Mouse (Mus musculus): ENCODE results near the gene Tenm2. TPM values are rescaled to one million over a fixed set of nuclear protein-coding genes. Genes with fewer than 3 reads are reported as not detected.

Gene Tenm2
- total RNA-seq, 4 experiments from 2014 or later, result 143 to 181 (median 156) TPM

DNA sequence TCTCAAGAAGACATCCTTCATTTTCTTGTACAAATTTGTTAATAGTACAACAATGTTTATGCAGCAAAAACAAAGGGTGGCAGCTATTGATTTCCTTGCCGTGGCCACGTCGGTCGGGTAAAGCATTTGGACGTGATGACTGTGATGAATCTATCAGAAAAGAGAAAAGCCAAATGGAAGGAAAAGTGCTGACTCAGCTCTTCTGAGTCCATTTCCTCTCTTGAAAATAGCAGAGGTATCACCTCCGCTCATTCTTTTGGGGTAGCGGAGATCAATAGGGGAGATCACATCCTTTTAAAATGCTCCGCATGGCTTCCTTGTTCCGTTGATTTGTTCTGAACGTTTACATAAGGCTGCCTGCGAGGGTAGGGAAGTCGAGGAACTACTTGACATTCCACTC is 1090.7 kb downstream of the Tenm2 start:
- DNase-seq (ENCODE audit: low spot score in 2 of 2), result no peak

DNA sequence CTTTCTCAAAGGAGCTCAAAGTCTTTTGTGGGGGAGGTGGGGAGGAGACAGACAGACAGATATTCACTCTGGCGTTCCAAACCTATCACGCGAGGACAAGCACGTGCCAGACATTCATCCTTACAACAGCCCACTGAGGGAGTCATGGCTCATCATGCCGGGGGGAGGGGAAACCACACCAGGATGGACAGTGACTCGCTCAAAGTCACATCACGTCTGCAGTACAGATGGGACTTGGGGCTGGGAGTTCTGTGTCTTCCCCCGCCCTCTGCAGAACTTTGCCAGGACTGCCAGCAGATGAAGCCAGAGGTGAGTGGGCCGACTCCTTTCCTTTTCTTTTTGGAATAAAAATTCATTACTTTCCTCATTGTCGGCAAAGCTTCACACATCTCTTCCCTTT is 1095.4 kb downstream of the Tenm2 start:
- DNase-seq (ENCODE audit: low spot score in 2 of 2), result no peak

DNA sequence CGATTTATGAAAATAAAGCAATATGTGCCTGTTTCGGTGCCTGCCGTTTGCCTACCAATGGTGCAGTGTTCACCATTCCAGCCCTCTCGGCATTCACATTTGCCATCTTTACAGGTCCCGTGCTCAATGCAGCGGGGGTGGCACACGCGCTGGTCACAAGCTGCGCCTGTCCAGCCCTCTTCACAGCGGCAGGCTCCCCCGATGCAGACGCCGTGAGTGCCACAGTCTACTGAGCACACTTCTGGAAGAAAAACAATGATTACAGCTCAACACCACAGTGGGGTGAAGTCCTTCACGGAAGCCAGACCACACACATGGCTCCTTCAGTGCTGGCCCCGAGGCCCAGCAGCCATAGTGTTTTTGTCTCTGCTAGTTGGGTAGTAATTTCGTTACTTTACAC is 1096.2 kb downstream of the Tenm2 start:
- no peak for DNase-seq (ENCODE audit: low spot score in 2 of 2)

DNA sequence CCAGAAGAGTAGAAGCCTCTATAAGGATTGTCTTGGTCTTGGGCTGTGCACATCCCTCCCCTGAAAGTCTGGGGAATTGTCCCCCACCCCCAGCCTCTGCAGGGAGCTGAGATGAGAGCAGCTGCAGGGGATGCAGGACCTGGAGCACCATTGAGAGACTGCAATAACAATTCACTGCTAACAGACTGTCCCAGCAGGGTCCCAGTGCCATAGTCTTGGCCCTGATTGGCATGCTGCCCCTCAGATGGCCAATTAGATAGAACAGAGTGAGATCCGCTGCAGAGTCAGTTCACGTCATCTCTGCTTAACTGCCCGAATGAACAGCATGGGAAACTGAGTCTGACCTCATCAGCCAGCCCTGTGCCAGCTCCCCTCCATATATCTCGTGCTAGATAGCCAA is 1097.9 kb downstream of the Tenm2 start:
- DNase-seq (ENCODE audit: low spot score in 2 of 2), result no peak

DNA sequence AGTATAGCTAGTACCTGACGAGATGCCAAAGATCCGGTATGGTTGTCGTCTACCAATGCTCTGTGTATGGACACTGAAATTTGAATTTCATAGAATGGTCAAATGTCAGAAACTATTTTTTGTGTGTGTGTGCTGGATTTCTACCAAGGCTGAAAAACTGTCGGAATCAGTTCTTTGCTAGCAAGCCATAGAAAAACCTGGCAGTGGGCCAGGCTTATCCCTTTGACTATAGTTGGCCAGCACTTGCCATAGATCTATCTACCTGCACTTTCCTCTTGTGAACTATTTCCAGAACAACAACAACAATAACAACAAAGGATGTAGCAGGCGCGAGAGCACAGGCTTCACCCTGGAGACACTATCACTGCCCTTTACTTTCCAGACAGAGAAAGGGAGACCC is 1098.5 kb downstream of the Tenm2 start:
- no peak for DNase-seq (ENCODE audit: low spot score in 2 of 2)

DNA sequence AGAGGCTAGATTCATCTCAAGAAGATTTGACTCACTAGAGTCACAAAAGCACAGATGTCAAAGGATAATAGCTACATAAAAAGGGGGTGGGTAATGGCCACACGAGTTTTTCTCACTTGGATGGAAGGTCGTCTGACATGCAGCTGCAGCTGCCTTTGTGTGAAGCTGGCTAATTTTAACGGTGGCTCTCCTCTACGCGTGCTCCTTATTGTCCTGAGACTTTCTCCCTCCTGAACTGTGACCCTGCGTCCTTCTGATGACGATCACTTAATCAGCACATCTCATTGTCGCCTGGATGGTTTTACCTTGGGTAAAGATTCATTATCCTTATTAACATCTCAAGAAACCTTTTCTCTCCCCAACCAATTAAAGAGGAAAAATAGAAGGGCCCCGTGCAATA is 1101.1 kb downstream of the Tenm2 start:
- no peak for DNase-seq (ENCODE audit: low spot score in 2 of 2)

DNA sequence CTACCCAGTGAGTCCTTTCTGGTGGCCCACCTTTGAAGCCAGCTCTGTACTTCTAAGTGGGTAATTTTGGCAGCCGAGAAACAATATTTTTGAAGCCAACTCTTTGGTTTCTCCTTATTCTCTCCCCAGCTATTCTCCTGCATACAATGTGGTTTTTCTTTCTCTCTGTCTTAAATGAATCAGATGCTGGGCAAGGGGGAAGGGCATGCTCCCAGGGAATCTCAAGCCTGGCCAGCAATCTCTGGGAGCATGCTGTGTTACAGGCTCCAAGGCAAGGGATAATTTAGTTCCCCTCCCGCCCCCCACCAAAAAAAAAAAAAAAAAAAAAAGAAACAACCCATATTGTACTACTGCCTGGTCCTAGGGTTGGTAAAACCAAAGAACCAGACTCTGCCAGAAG is 1112.5 kb downstream of the Tenm2 start:
- DNase-seq (ENCODE audit: low spot score in 2 of 2), result no peak

DNA sequence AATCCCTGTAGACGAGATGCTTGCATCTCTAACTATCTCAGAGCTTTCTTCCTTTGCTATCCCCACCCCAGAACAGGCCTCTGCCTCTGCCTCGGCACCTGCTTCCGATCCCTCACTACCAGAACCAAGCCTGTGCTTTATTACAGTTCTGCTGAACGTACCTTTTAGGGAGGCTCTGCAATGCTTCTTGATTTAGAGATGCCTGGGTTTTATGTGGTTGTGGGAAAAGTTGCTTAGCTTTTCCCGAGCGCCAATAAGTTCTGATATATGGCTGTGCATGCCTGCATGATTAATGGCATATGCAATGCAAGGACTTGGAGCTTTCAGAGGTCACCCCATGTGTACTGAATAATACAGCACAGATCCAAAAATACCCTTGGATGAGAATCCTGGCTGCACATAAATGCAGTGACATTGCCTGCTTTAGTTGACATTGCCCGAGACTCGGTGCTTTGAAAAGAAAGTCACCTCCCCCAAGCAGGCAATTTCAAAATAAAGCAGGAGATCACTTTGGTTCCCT is 1114.3 kb downstream of the Tenm2 start:
- no peak for DNase-seq (ENCODE audit: low spot score in 2 of 2)

DNA sequence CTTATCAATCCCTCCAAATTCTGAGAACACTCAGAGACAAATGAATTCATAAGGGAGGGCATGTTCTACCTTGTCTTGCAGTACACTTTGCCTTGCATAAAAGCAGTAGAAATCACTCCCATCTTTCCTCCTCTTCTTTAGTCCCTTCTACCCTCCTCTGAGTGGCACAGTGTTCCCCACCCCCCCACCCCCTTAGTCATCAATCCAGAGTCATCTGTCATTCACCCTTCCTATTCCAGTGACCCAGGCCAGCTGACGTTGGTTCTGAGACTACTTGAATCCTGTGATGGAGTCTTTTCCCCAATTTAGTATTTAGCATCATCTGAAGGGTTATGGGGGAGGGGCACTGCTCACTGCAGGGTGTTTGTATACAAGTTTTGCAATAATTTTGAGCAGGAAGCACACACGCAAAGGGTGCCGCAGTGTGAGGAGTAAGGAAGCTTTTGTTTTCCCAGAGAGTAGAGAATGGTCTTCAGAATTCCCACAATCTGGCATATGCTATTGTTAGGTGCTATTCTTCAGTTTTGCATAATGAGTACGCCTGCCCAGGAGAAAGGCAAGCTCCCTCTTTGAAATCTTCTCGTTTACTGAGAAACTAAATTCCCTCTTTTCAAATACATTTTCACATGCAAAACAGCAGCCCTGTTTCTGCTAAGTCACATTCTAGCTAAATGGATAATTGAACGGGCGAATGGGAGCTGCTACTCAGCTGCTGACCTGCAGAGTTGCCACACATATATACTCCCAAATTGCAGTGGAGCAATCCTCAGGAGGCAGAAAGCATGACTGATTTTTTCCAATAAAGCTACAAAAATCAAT is 1115.0 kb downstream of the Tenm2 start:
- no peak for DNase-seq (ENCODE audit: low spot score in 2 of 2)

DNA sequence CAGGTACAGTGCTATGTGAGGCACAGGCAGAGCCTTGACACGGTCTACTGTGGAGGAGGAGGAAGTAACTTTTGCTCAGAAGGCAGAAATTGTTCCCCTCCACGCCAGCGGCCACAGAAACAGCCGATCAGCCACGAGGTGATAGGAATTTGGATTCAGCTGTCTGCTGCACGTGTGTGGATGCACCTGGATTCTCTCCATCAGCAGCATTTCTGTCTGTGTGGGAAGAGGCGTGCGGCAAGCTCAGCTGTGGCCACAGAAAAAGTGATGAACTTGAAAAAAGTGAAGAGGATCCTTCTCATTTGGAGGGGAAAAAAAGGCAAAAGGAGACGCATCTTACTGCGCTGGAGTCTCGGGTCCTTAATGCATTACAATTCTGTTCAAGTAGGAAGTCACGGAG is 1122.4 kb downstream of the Tenm2 start:
- DNase-seq (ENCODE audit: low spot score in 2 of 2), result no peak

DNA sequence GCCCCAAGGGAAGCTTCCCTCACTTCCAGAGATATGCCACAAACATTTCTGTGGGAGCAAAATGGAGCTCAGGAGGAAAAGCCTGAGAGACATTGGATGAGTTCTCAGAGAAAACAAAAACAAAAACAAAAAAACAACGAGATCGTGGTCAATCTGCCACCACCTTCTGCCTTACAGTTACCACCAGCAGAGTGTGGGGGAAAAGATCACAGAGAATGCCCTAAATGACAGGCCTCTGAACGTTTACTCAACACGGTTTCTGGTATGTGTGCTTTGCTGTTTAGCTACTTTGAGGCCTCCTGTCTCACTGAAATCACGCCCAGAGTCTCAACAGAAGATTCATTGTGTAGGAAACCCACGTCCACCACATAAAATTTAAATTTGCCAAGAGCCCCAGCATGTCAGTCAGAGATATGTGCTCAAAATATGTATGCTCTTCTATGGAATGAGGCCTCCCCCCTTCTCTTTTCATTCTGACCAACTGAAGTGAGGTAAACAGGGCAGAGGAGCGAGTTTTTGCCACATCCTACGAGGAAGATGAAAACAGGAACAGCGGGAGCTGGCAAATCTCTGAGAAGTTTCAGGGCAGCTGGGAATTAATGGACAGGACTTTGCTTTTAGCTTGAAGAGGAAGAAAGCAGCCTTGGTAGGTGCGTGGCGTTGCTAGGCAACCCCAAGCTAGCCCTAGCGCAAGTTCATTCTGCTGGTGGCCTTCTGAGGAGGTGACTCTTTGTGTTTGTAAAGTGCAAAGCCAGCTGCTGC is 1126.6 kb downstream of the Tenm2 start:
- peak in 1 of 2 experiments; percentile 45 for DNase-seq (ENCODE audit: low spot score in 2 of 2)

DNA sequence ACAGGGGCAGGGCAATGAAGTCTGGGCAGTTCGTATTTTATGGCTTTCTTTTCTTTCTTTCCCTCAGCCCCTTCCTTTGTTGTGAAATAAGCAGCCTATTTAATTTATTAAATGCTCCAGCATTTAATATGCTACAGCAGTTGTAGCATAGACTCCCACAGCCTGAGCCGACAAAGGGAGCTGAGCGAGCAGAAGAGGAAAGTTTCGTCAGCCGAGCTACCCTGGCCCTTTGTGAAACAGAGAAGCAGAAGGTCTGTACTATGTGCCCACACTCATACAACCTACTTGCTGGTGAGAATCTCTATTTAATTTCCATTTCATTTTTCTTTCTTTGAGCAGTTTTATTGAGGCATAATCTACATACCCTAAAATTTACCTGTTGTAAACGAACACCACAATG is 1127.9 kb downstream of the Tenm2 start:
- DNase-seq (ENCODE audit: low spot score in 2 of 2), result no peak

DNA sequence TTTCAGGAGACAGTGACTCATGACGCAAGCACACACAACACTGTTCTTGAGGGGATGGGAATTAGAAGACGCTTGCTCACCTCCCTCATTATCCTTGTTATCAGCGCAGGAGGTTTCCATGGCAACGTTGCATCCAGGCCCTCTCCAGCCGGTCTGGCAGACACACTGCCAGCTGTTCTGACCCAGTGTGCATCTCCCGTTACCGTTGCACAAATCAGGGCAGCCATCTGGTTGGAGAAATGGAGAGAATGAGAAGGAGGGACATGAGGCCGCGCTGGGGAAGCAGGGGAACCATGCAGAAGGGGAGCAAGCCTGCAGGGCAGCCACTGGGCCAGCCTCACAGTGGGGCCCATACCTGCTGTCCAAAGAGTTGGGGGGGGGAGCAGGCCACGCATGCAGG is 1129.1 kb downstream of the Tenm2 start:
- DNase-seq (ENCODE audit: low spot score in 2 of 2), result peak; percentile 48 to 53

DNA sequence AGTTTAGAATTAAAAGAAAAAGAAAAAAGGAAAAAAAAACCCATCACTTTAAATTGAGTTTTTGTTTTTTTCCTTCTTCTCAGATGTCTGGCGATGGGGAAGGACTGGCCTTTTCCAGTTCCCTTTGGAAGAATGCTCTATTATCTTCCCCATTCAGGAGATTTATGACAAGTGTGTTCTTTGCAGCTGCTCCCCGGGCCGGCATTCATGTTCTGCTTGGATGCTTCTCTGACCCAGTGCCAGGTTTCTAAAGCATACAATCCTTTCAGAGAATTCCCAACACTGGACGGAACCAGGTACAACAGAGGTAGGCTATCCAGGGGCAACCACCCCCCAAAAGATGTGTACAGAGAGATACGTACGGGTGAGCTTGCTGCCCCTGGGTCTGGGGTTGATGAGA is 1132.2 kb downstream of the Tenm2 start:
- no peak for DNase-seq (ENCODE audit: low spot score in 2 of 2)

DNA sequence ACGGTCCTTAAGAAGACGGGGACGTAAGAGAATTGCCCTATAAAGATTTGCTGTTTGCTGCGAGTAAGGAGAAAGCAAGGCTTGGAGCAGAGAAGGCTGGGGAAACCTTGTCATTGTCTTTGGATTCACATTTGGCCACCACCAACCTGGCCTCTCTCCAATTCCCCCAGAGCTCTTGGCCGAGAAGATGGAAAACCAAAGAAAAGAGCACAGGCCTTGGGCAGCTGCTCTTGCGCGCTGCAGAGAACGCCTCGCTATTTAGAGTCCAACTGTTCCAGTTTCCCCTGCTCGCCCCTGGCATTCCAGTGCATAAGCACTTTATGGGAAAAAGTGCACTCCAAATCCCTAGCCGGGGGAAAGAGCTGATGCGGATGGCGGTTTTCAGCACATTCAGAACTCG is 1139.5 kb downstream of the Tenm2 start:
- peak; percentile 58 to 68 for DNase-seq (ENCODE audit: low spot score in 2 of 2)

DNA sequence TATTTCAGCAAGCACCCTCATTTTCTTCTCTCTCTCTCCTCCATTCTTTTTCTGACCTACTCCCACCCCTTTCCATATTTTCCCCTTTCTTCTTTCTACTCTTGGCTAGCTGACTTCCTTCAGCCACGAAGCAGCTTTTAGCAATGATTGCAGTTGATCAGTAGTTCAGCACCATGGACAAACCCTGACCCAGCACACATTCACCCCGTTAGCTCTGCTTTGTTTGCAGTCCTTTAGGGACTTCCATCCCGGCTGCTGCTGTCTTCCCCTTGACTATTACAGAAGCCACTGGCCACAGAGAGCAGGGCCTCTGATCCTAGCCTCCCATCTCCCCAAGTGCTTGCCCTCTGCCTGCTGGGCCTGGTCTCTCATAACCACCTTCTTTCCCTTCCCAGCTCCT is 1145.6 kb downstream of the Tenm2 start:
- DNase-seq (ENCODE audit: low spot score in 2 of 2), result no peak

DNA sequence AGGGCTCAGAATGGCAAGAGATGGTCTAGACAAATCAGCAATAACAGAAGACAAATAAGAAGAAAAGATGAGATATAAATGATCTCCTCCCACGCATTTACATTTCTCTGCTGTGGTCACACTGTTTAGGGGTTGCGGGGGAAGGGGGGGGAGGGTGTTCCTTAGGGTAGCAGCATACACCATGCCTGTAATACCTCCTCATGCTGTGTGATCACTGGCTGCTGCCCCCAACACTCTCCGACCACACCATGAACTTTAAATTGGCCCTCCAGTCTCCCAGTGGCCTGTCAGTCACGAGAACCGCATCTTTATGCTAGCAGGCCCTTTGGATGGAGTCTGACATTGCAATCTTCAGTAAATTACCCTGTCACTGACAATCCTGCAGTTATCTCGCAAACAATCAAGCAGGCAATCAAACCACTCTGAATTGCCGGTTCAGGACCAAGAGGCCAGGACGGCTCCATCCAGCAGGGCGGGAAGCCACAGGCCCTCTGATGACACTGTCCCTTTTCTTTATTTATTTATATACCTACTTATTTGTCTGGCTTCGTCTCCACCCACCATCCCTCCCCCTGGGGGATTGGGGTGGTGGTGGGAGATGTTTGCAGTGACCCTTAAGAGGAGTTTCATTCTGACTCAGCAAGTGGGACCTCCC is 1154.2 kb downstream of the Tenm2 start:
- DNase-seq (ENCODE audit: low spot score in 2 of 2), result no peak

DNA sequence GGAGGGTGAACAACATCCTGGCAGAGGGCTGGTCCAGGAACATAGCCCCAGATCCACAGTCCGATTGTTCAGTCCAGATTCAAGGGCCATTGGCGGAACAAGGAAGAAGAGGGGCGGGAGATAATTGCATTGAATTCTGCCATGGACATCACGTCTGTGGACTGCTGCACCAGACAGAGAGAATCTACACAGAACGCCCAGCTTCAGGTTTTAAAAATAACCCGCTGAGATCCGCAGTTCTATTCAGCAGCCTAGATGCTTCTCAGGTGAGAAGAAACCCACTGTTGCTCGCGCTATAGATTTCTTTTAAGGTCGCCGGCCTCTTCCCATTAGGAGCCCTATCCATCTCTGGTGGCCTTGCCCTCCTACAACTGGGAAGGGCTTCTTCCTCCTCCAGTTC is 1155.0 kb downstream of the Tenm2 start:
- DNase-seq (ENCODE audit: low spot score in 2 of 2), result no peak

DNA sequence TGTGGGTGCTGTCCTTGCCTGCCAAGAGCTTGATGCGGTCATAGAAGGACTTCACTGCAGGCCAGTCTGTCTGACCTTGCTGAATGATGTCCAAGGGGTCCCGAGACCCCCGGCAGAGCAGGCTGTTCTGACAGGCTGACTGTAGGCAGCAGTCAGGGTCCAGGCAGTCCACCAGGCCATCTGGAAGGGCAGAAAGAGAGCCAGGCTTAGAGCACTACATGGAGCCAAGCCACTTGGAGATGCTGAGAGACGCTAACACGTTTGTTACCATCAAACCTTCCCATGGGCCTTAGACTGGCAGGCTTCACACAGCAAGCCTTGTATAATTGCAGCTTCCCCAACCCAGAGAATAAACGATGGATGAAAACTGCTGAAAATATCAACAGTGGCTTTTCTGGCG is 1157.4 kb downstream of the Tenm2 start:
- no peak for DNase-seq (ENCODE audit: low spot score in 2 of 2)

DNA sequence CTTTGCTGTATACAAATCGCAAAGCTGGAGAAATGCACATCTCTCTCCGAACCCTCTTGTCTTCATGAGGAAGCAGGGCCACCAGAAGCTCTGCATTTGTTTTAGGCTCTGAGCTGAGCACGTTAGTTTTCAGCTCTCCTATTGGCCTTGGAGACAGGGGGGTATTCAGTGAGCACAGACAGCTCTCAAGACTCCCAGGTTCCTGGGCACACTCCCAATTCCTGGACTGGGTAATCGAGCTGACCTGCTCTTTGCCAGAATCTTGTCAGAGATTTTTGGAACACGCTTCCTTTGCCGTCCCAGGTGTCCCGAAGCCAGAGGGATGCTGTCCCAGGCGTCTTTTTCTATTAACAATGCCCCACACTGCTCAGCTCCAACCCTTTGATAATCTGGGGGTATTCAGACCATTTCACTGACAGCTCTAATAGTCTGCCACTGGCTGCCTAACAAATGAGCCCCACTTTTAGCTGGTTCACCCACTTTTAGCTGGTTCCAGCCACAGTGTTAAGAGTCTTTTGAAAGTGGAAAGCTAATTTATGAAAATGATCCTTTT is 1161.7 kb downstream of the Tenm2 start:
- DNase-seq (ENCODE audit: low spot score in 2 of 2), result no peak

DNA sequence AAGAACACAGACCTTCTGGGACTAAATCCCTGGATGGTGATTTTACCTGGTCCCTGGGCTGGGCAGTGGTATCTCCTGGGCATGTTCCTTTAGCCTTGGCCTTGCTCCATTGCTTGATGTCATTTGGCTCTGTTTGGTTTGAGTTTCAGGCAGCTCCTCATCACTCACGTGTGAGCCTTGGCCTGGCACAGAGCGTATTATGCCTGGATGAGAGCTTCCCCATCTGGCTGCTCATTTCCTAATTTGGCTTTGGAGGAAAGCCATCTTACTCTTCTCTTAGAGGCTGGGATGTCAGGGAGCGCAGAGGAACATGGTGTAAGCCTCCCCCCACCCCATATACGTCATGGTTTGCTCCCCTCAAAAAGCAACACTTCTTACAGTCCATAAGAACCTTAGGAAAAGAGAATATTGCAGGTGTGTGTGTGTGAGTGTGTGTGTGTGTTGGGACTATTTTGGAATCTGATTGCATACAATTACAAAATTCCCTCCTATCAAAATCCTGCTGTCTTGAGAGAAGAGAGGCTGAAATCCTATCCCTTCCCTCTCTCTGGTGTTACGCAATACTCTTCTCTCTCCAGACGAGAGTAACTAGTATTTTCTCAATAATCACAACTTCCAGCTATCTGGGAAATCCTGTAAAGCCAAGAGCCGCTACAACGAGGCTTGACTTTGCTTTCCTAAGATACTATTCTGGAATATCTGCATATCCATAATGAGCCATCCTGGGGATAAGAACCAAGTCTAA is 1162.5 kb downstream of the Tenm2 start:
- DNase-seq (ENCODE audit: low spot score in 2 of 2), result peak; percentile 62 to 71

All from layer of hippocampus, adult 8-10 months (tissue).